Mouse (Mus musculus) MEL (cell line): ENCODE data around the gene Spata1. TPM values are rescaled to one million over a fixed set of nuclear protein-coding genes. Genes with fewer than 3 reads are reported as not detected.

Source experiments
- DNase-seq: peaks from one replicate; pipeline ENCODE4 v3.0.0; 2011; ENCODE audit warnings: low read depth, low spot score
- H3K27ac ChIP-seq: 2 replicates; pipeline ENCODE4 v1.5.1; 2012; ENCODE audit warnings: low read depth, mild to moderate bottlenecking, control low read depth, low read length, moderate library complexity; ENCODE audit not compliant: control insufficient read depth
- H3K27me3 ChIP-seq, 2 experiments: fragments of 150-350 bp in 1 of 2; sonication (generic) in 1 of 2; 2 replicates each; pipeline ENCODE4 v1.6.1; 2012; ENCODE audit warnings: low read length in 2 of 2, mild to moderate bottlenecking in 2 of 2, improper control_type of control experiment in 1 of 2, moderate library complexity in 1 of 2; ENCODE audit not compliant: insufficient read depth in 2 of 2, control insufficient read depth in 1 of 2
- H3K36me3 ChIP-seq, 2 experiments: 2 replicates each; pipeline ENCODE4 v1.6.1; 2012 to 2014; ENCODE audit warnings: low read length in 2 of 2, improper control_type of control experiment in 1 of 2, inconsistent platforms in 1 of 2, mild to moderate bottlenecking in 1 of 2; ENCODE audit not compliant: insufficient read depth in 2 of 2, control insufficient read depth in 1 of 2
- H3K4me1 ChIP-seq, 2 experiments: fragments of 150-350 bp in 1 of 2; sonication (generic) in 1 of 2; 2 replicates each; pipeline ENCODE4 v1.6.1; 2012; ENCODE audit warnings: low read length in 2 of 2, improper control_type of control experiment in 1 of 2, mild to moderate bottlenecking in 1 of 2; ENCODE audit not compliant: insufficient read depth in 2 of 2, control insufficient read depth in 1 of 2
- H3K4me3 ChIP-seq, 2 experiments: fragments of 150-350 bp in 1 of 2; sonication (generic) in 1 of 2; 2 replicates each; pipeline ENCODE4 v1.5.1; 2012; ENCODE audit warnings: low read depth in 2 of 2, low read length in 2 of 2, mild to moderate bottlenecking in 2 of 2, moderate library complexity in 2 of 2, control low read depth in 1 of 2, improper control_type of control experiment in 1 of 2; ENCODE audit not compliant: control insufficient read depth in 1 of 2, insufficient read depth in 1 of 2
- H3K79me2 ChIP-seq: 2 replicates; pipeline ENCODE4 v1.6.1; 2012; ENCODE audit warnings: mild to moderate bottlenecking, low read length, moderate library complexity; ENCODE audit not compliant: control insufficient read depth, poor library complexity, insufficient read depth
- H3K9ac ChIP-seq: 2 replicates; pipeline ENCODE4 v1.6.1; 2012; ENCODE audit warnings: low read depth, mild to moderate bottlenecking, control low read depth, low read length, moderate library complexity; ENCODE audit not compliant: control insufficient read depth, poor library complexity, severe bottlenecking
- H3K9me3 ChIP-seq: fragments of 150-350 bp; sonication (generic); replicated peaks from 2 replicates; pipeline ENCODE4 v1.6.1; 2012; ENCODE audit warnings: mild to moderate bottlenecking, low read length, improper control_type of control experiment, moderate library complexity; ENCODE audit not compliant: insufficient read depth
- CHD2 ChIP-seq: IDR thresholded peaks from 2 replicates; pipeline ENCODE4 v1.6.1; 2011; ENCODE audit warnings: low read length, improper control_type of control experiment
- CTCF ChIP-seq, 3 experiments: IDR thresholded peaks in 2 of 3; conservative IDR thresholded peaks in 1 of 3; 2 replicates each; pipeline ENCODE4 v1.5.1; 2011 to 2012; ENCODE audit warnings: low read length in 3 of 3, low read depth in 2 of 3, mild to moderate bottlenecking in 2 of 3, improper control_type of control experiment in 1 of 3, inconsistent platforms in 1 of 3, mixed read lengths in 1 of 3, moderate library complexity in 1 of 3; ENCODE audit not compliant: control insufficient read depth in 1 of 3, insufficient read depth in 1 of 3, poor library complexity in 1 of 3, severe bottlenecking in 1 of 3
- E2F4 ChIP-seq: IDR thresholded peaks from 2 replicates; pipeline ENCODE4 v1.6.1; 2011; ENCODE audit warnings: low read depth, low read length, improper control_type of control experiment, borderline replicate concordance
- ELF1 ChIP-seq: IDR thresholded peaks from 2 replicates; pipeline ENCODE4 v1.6.1; 2014; ENCODE audit warnings: low read depth, mild to moderate bottlenecking, inconsistent platforms, low read length, improper control_type of control experiment, moderate library complexity
- EP300 ChIP-seq, 2 experiments: IDR thresholded peaks; 2 replicates each; pipeline ENCODE4 v1.6.1; 2011; ENCODE audit warnings: improper control_type of control experiment in 2 of 2, low read length in 2 of 2, low read depth in 1 of 2, mild to moderate bottlenecking in 1 of 2
- GATA1 ChIP-seq: IDR thresholded peaks from 2 replicates; pipeline ENCODE4 v1.6.1; 2011; ENCODE audit warnings: low read depth, low read length, improper control_type of control experiment
- JUND ChIP-seq: IDR thresholded peaks from 2 replicates; pipeline ENCODE4 v1.6.1; 2011; ENCODE audit warnings: low read depth, mild to moderate bottlenecking, improper control_type of control experiment, low read length
- MAFK ChIP-seq: IDR thresholded peaks from 2 replicates; pipeline ENCODE4 v1.6.1; 2011; ENCODE audit warnings: low read depth, mild to moderate bottlenecking, low read length, improper control_type of control experiment, borderline replicate concordance
- MAZ ChIP-seq: IDR thresholded peaks from 2 replicates; pipeline ENCODE4 v1.6.1; 2012; ENCODE audit warnings: low read depth, mild to moderate bottlenecking, inconsistent platforms, low read length, improper control_type of control experiment
- MEF2A ChIP-seq: IDR thresholded peaks from 2 replicates; pipeline ENCODE4 v1.6.1; 2014; ENCODE audit warnings: low read depth, mild to moderate bottlenecking, inconsistent platforms, low read length, improper control_type of control experiment; ENCODE audit not compliant: poor library complexity, insufficient replicate concordance, severe bottlenecking; ENCODE audit errors: extremely low read depth
- MYC ChIP-seq: IDR thresholded peaks from 2 replicates; pipeline ENCODE4 v1.6.1; 2011; ENCODE audit warnings: low read depth, mild to moderate bottlenecking, low read length, improper control_type of control experiment, moderate library complexity
- NELFE ChIP-seq: IDR thresholded peaks from 2 replicates; pipeline ENCODE4 v1.6.1; 2011; ENCODE audit warnings: low read depth, low read length, improper control_type of control experiment
- NRF1 ChIP-seq: IDR thresholded peaks from 2 replicates; pipeline ENCODE4 v1.6.1; 2014; ENCODE audit warnings: low read depth, mild to moderate bottlenecking, inconsistent platforms, low read length, improper control_type of control experiment, moderate library complexity; ENCODE audit not compliant: poor library complexity, insufficient read depth, severe bottlenecking
- POLR2A ChIP-seq, 2 experiments: IDR thresholded peaks; 2 replicates each; pipeline ENCODE4 v1.6.1; 2011 to 2012; ENCODE audit warnings: low read length in 2 of 2, mild to moderate bottlenecking in 2 of 2, control low read depth in 1 of 2, improper control_type of control experiment in 1 of 2, low read depth in 1 of 2, moderate library complexity in 1 of 2; ENCODE audit not compliant: control insufficient read depth in 1 of 2, insufficient read depth in 1 of 2, poor library complexity in 1 of 2
- POLR2AphosphoS2 ChIP-seq: IDR thresholded peaks from 2 replicates; pipeline ENCODE4 v1.6.1; 2011; ENCODE audit warnings: low read length, improper control_type of control experiment
- POLR2AphosphoS5 ChIP-seq: IDR thresholded peaks from 2 replicates; pipeline ENCODE4 v1.6.1; 2012; ENCODE audit warnings: low read depth, borderline replicate concordance, mild to moderate bottlenecking, inconsistent platforms, low read length, moderate library complexity, mixed read lengths
- RAD21 ChIP-seq: IDR thresholded peaks from 2 replicates; pipeline ENCODE4 v1.6.1; 2011; ENCODE audit warnings: mild to moderate bottlenecking, low read depth, low read length, improper control_type of control experiment
- TBP ChIP-seq: IDR thresholded peaks from 2 replicates; pipeline ENCODE4 v1.8.0; 2011; ENCODE audit warnings: low read depth, low read length, improper control_type of control experiment
- UBTF ChIP-seq: IDR thresholded peaks from 2 replicates; pipeline ENCODE4 v1.6.1; 2012; ENCODE audit warnings: low read depth, mild to moderate bottlenecking, inconsistent platforms, low read length, improper control_type of control experiment, moderate library complexity, borderline replicate concordance; ENCODE audit not compliant: insufficient read depth
- ZMIZ1 ChIP-seq: IDR thresholded peaks from 2 replicates; pipeline ENCODE4 v1.6.1; 2012; ENCODE audit warnings: low read depth, mild to moderate bottlenecking, inconsistent platforms, low read length, improper control_type of control experiment, moderate library complexity
- polyA plus RNA-seq, 2 experiments: library from polyadenylated mRNA; stranded (reverse) in 1 of 2; unstranded in 1 of 2; fragments of >175 nt in 1 of 2; fragments of >200 nt in 1 of 2; gene quantifications; 2 replicates each; pipeline versions ENCODE4 v1.2.1 to v1.2.4; 2012; ENCODE audit warnings: low replicate concordance in 2 of 2, low read depth in 1 of 2; ENCODE audit not compliant: insufficient read length in 2 of 2, insufficient read depth in 1 of 2, missing spikeins in 1 of 2
- total RNA-seq: library from RNA; depleted of rRNA; stranded (reverse); fragments of 300-350 nt; gene quantifications from 2 replicates; pipeline ENCODE4 v1.2.3, GENCODE M21; 2012

Gene Spata1
- total and polyA plus RNA-seq, 3 experiments = 1.1 to 1.9 TPM; not detected in 1

DNA sequence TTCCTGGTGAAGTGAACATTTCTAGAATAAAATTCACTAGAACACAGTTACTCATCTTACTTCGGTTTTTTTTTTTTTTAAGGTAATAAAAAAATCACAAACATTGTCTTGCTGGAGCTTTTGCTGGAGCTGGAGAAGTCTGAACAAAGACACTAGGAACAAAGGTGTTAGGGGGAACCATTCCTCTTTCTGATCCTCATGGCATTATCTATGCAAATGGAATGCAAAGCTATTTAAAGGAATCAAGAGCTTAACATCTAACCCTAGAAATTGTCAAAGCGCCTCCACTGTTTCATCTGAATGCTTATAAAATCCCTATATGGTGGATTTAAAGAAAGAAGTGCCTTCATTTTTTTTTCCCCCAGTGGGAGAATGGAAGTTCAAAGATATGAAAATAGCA, 28.8 kb upstream of the Spata1 start:
- Histone ChIP-seq H3K36me3 (no peaks in the 10 kb centered on the region), H3K27me3 (peaks cover 2 to 5% of the 10 kb centered on the region in 2 experiments), H3K4me3 (no peak overlapping the region), H3K79me2 (no peaks in the 10 kb centered on the region), H3K4me1 (no peaks in the 10 kb centered on the region), H3K9ac (no peak overlapping the region), H3K9me3 (no peaks in the 10 kb centered on the region), H3K27ac (no peak overlapping the region)
- DNase-seq = no peak
- TF ChIP-seq MAZ = no peak
- no peak for TF ChIP-seq JUND
- no peak for TF ChIP-seq EP300 (IDR thresholded peaks at IDR 0.05; ENCODE audit: low read depth in 1 of 2, low read length in 2 of 2)
- no peak for TF ChIP-seq MEF2A
- TF ChIP-seq E2F4 = no peak
- no peak for TF ChIP-seq UBTF
- no peak for TF ChIP-seq CHD2
- no peak for TF ChIP-seq NELFE
- TF ChIP-seq ELF1 = no peak
- no peak for TF ChIP-seq NRF1
- no peak for TF ChIP-seq POLR2AphosphoS5
- TF ChIP-seq RAD21 = no peak
- no peak for TF ChIP-seq CTCF (IDR thresholded peaks at IDR 0.05 in 2 of 3, conservative IDR thresholded peaks at IDR 0.05 in 1 of 3; ENCODE audit: control insufficient read depth in 1 of 3, insufficient read depth in 1 of 3, low read depth in 2 of 3, low read length in 3 of 3, poor library complexity in 1 of 3, severe bottlenecking in 1 of 3)

DNA sequence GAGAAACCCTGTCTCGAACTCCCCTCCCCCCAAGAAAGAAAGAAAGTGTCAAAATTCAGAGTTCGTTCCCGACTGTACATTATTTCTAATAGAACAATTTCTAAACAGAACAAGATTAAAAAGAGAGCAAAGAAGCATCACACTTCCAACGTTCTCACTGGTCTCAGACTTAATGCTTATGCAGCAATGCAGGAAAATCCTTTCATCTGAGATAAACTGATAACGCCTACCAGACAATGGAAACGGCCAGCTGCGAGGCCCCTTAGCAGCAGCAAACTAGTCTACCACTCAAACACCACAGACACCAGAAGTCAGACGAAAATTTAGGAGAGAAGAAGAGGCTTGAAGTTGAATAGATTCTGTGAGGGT, 22.1 kb upstream of the Spata1 start:
- peak overlapping the region; percentile 77 for H3K9ac ChIP-seq
- peak overlapping the region; percentile 89 for H3K27ac ChIP-seq
- peaks cover 8 to 18% of the 10 kb centered on the region in 2 experiments for H3K36me3 ChIP-seq
- H3K27me3 ChIP-seq = peaks cover 2 to 3% of the 10 kb centered on the region in 2 experiments
- TF ChIP-seq POLR2A (IDR thresholded peaks at IDR 0.05; ENCODE audit: control insufficient read depth in 1 of 2, insufficient read depth in 1 of 2, low read depth in 1 of 2, low read length in 2 of 2, poor library complexity in 1 of 2) (no peak), ZMIZ1 (peak; percentile 1), GATA1 (peak; percentile 51; the same call in 1 of the 2 replicates), MAFK (peak; percentile 67; the same call in 1 of the 2 replicates), TBP (no peak), MYC (no peak; the same call in 1 of the 2 replicates), MAZ (peak; percentile 38; the same call in 1 of the 2 replicates), POLR2AphosphoS2 (peak; percentile 3; the same call in 1 of the 2 replicates)
- H3K4me3 ChIP-seq = peak overlapping the region; percentile 62 to 97
- H3K9me3 ChIP-seq = no peaks in the 10 kb centered on the region
- peaks cover 13% of the 10 kb centered on the region for H3K79me2 ChIP-seq
- peaks cover 2 to 3% of the 10 kb centered on the region in 2 experiments; a peak in 3 of 4 replicates for H3K4me1 ChIP-seq
- no peak for DNase-seq
